ENCODE assay signal across 29 mouse cellular contexts in genomic region chr15:32061573-32061972, GRCm38 (mm10).
DNase-seq lines count a peak whose midpoint lies in the region; ATAC-seq and TF ChIP-seq lines count a peak whose summit lies in the region.
"Had no signal": no experiment of that assay in that cellular context is flagged by ENCODE, and none has a peak within 500 bp of the region (broad histone marks: within the 10 kb centered on the region; RNA-seq: fewer than 3 reads in every experiment).

No protein-coding gene starts in this region.

- no peaks in the 10 kb centered on the region for H3K9me3 ChIP-seq in forebrain, postnatal 0 days (ENCODE audit: low read length)
- H3K9me3 ChIP-seq in forebrain, embryonic 14.5 days (replicated peaks; ENCODE audit: control insufficient read depth, low read length) = no peaks in the 10 kb centered on the region
- no peaks in the 10 kb centered on the region for H3K9me3 ChIP-seq in hindbrain, postnatal 0 days (ENCODE audit: low read length)
- no peaks in the 10 kb centered on the region for H3K9me3 ChIP-seq in hindbrain, embryonic 14.5 days (ENCODE audit: control insufficient read depth, low read length)
- H3K9me3 ChIP-seq in midbrain, embryonic 16.5 days (replicated peaks; ENCODE audit: control insufficient read depth, low read length, poor library complexity, severe bottlenecking) = no peaks in the 10 kb centered on the region
- no peaks in the 10 kb centered on the region for H3K9me3 ChIP-seq in midbrain, embryonic 10.5 days (replicated peaks)
- H3K9me3 ChIP-seq in midbrain, postnatal 0 days (ENCODE audit: low read length) = no peaks in the 10 kb centered on the region
- H3K9me3 ChIP-seq: embryonic facial prominence, embryonic 10.5 days; embryonic facial prominence, embryonic 13.5 days; heart, embryonic 10.5 days; heart, embryonic 13.5 days; hindbrain, embryonic 12.5 days had no signal

- H3K4me2 ChIP-seq in forebrain, postnatal 0 days (ENCODE audit: low read depth) = no peak overlapping the region
- H3K4me2 ChIP-seq in forebrain, embryonic 14.5 days (ENCODE audit: low read length) = no peak overlapping the region
- H3K4me2 ChIP-seq in hindbrain, postnatal 0 days (ENCODE audit: low read depth, low read length) = no peak overlapping the region
- no peak overlapping the region for H3K4me2 ChIP-seq in hindbrain, embryonic 14.5 days (replicated peaks)
- H3K4me2 ChIP-seq in midbrain, embryonic 16.5 days (ENCODE audit: low read length) = no peak overlapping the region
- H3K4me2 ChIP-seq in midbrain, postnatal 0 days (ENCODE audit: low read depth, low read length, poor library complexity, severe bottlenecking) = no peak overlapping the region
- H3K4me2 ChIP-seq: embryonic facial prominence, embryonic 13.5 days; heart, embryonic 13.5 days; hindbrain, embryonic 12.5 days had no signal

- peak; percentile 27 for DNase-seq in forebrain, postnatal 0 days
- DNase-seq in forebrain, embryonic 14.5 days (ENCODE audit: low spot score) = no peak
- DNase-seq in hindbrain, postnatal 0 days (ENCODE audit: low spot score) = no peak
- DNase-seq in hindbrain, embryonic 14.5 days (ENCODE audit: low spot score) = no peak
- no peak for DNase-seq in midbrain, embryonic 10.5 days (ENCODE audit: low spot score)
- peak; percentile 23 for DNase-seq in midbrain, postnatal 0 days (ENCODE audit: low spot score)
- no peak for DNase-seq in urinary bladder, adult 18-20 months (ENCODE audit: low spot score in 2 of 2)
- DNase-seq: adrenal gland, adult 2 months; adrenal gland, postnatal 14 days; cerebellum, adult 11-12 months; cerebellum, adult 8-10 months; cerebellum, postnatal 10 days; cerebellum, postnatal 36 days; embryo, embryonic 11 days; gastrocnemius, postnatal 10 days; gastrocnemius, postnatal 36 days; heart, adult 2 months; heart, postnatal 14 days; heart, postnatal 4 days had no signal

- H3K4me1 ChIP-seq in forebrain, postnatal 0 days (ENCODE audit: insufficient read depth) = no peaks in the 10 kb centered on the region
- no peaks in the 10 kb centered on the region for H3K4me1 ChIP-seq in forebrain, embryonic 14.5 days (ENCODE audit: control insufficient read depth, insufficient read depth, low read length)
- H3K4me1 ChIP-seq in hindbrain, postnatal 0 days (ENCODE audit: insufficient read depth, low read length) = no peaks in the 10 kb centered on the region
- H3K4me1 ChIP-seq in hindbrain, embryonic 14.5 days (replicated peaks; ENCODE audit: control insufficient read depth, insufficient read depth, low read length) = no peaks in the 10 kb centered on the region
- no peaks in the 10 kb centered on the region for H3K4me1 ChIP-seq in midbrain, embryonic 16.5 days (ENCODE audit: control insufficient read depth, insufficient read depth, low read length)
- H3K4me1 ChIP-seq in midbrain, embryonic 10.5 days = no peaks in the 10 kb centered on the region
- no peaks in the 10 kb centered on the region for H3K4me1 ChIP-seq in midbrain, postnatal 0 days (ENCODE audit: insufficient read depth, low read length)
- H3K4me1 ChIP-seq: embryonic facial prominence, embryonic 13.5 days; heart, embryonic 10.5 days; heart, embryonic 13.5 days; hindbrain, embryonic 12.5 days had no signal

- TF ChIP-seq CTCF in forebrain, postnatal 0 days (IDR thresholded peaks at IDR 0.05; ENCODE audit: low read depth) = no peak
- no peak for TF ChIP-seq CTCF in hindbrain, postnatal 0 days (IDR thresholded peaks at IDR 0.05; ENCODE audit: low read depth)
- TF ChIP-seq CTCF in midbrain, postnatal 0 days (IDR thresholded peaks at IDR 0.05) = no peak

- no peak overlapping the region for H3K27ac ChIP-seq in forebrain, postnatal 0 days (ENCODE audit: low read depth, low read length)
- no peak overlapping the region for H3K27ac ChIP-seq in forebrain, embryonic 14.5 days (ENCODE audit: low read depth, low read length)
- H3K27ac ChIP-seq in hindbrain, postnatal 0 days = no peak overlapping the region
- no peak overlapping the region for H3K27ac ChIP-seq in hindbrain, embryonic 14.5 days
- H3K27ac ChIP-seq in midbrain, embryonic 16.5 days (ENCODE audit: low read length) = no peak overlapping the region
- H3K27ac ChIP-seq in midbrain, embryonic 10.5 days (replicated peaks) = no peak overlapping the region
- no peak overlapping the region for H3K27ac ChIP-seq in midbrain, postnatal 0 days (ENCODE audit: low read depth, low read length)
- H3K27ac ChIP-seq: embryonic facial prominence, embryonic 10.5 days; embryonic facial prominence, embryonic 13.5 days; heart, adult 2 months; heart, embryonic 10.5 days; heart, embryonic 13.5 days; hindbrain, embryonic 12.5 days had no signal

- WGBS in forebrain, postnatal 0 days = 64% methylated on average over 4 of the region's 4 CpGs
- 77% methylated on average over 4 of the region's 4 CpGs for WGBS in forebrain, embryonic 14.5 days
- WGBS in hindbrain, postnatal 0 days = 59% methylated on average over 4 of the region's 4 CpGs
- 67% methylated on average over 4 of the region's 4 CpGs for WGBS in hindbrain, embryonic 14.5 days
- 64% methylated on average over 4 of the region's 4 CpGs for WGBS in midbrain, embryonic 16.5 days
- WGBS in midbrain, embryonic 10.5 days = 77% methylated on average over 4 of the region's 4 CpGs
- WGBS in midbrain, postnatal 0 days = 57% methylated on average over 4 of the region's 4 CpGs

- no peaks in the 10 kb centered on the region for H3K27me3 ChIP-seq in forebrain, postnatal 0 days (ENCODE audit: insufficient read depth, low read length)
- no peaks in the 10 kb centered on the region for H3K27me3 ChIP-seq in forebrain, embryonic 14.5 days (replicated peaks; ENCODE audit: control insufficient read depth, insufficient read depth, low read length)
- H3K27me3 ChIP-seq in hindbrain, postnatal 0 days (ENCODE audit: insufficient read depth, low read length) = no peaks in the 10 kb centered on the region
- no peaks in the 10 kb centered on the region for H3K27me3 ChIP-seq in hindbrain, embryonic 14.5 days (ENCODE audit: control insufficient read depth, insufficient read depth, low read length)
- H3K27me3 ChIP-seq in midbrain, embryonic 16.5 days (ENCODE audit: control insufficient read depth, insufficient read depth, low read depth, low read length) = no peaks in the 10 kb centered on the region
- no peaks in the 10 kb centered on the region for H3K27me3 ChIP-seq in midbrain, embryonic 10.5 days (ENCODE audit: low read depth, poor library complexity, severe bottlenecking)
- H3K27me3 ChIP-seq in midbrain, postnatal 0 days (ENCODE audit: insufficient read depth, low read length) = no peaks in the 10 kb centered on the region
- H3K27me3 ChIP-seq: embryonic facial prominence, embryonic 13.5 days; heart, embryonic 13.5 days; hindbrain, embryonic 12.5 days had no signal

- ATAC-seq in forebrain, postnatal 0 days = peak; percentile 69; the same call in 1 of the 2 replicates
- ATAC-seq in forebrain, embryonic 14.5 days = no peak
- ATAC-seq in hindbrain, postnatal 0 days = 0 out of 2 replicates have a peak, but pooled peaks have one; percentile 32
- no peak for ATAC-seq in hindbrain, embryonic 14.5 days (ENCODE audit: low FRiP score)
- ATAC-seq in midbrain, embryonic 16.5 days = peak; percentile 77
- ATAC-seq in midbrain, postnatal 0 days (ENCODE audit: low FRiP score) = peak; percentile 73; the same call in 1 of the 2 replicates
- ATAC-seq: CD4-positive, CD25-positive, alpha-beta regulatory T cell, adult 4 months; inflammation-experienced regulatory T-cells, adult 6 months; intestine, embryonic 16.5 days had no signal

- no peak overlapping the region for H3K4me3 ChIP-seq in forebrain, postnatal 0 days (ENCODE audit: low read depth, low read length)
- H3K4me3 ChIP-seq in forebrain, embryonic 14.5 days (ENCODE audit: low read depth, low read length) = no peak overlapping the region
- no peak overlapping the region for H3K4me3 ChIP-seq in hindbrain, postnatal 0 days (ENCODE audit: low read length)
- no peak overlapping the region for H3K4me3 ChIP-seq in hindbrain, embryonic 14.5 days (replicated peaks; ENCODE audit: low read length)
- H3K4me3 ChIP-seq in midbrain, embryonic 16.5 days (ENCODE audit: low read depth, low read length) = no peak overlapping the region
- H3K4me3 ChIP-seq in midbrain, embryonic 10.5 days = no peak overlapping the region
- no peak overlapping the region for H3K4me3 ChIP-seq in midbrain, postnatal 0 days (ENCODE audit: low read depth, low read length)
- H3K4me3 ChIP-seq: embryonic facial prominence, embryonic 10.5 days; embryonic facial prominence, embryonic 13.5 days; erythroblast, embryonic 14.5 days; heart, adult 2 months; heart, embryonic 10.5 days; heart, embryonic 13.5 days; hindbrain, embryonic 12.5 days had no signal

- no peaks in the 10 kb centered on the region for H3K36me3 ChIP-seq in forebrain, postnatal 0 days (ENCODE audit: insufficient read depth)
- H3K36me3 ChIP-seq in forebrain, embryonic 14.5 days (ENCODE audit: control insufficient read depth, insufficient read depth, low read length) = no peaks in the 10 kb centered on the region
- no peaks in the 10 kb centered on the region for H3K36me3 ChIP-seq in hindbrain, postnatal 0 days (ENCODE audit: insufficient read depth, low read length)
- H3K36me3 ChIP-seq in hindbrain, embryonic 14.5 days (replicated peaks; ENCODE audit: control insufficient read depth, insufficient read depth) = no peaks in the 10 kb centered on the region
- H3K36me3 ChIP-seq in midbrain, embryonic 16.5 days (ENCODE audit: control insufficient read depth, insufficient read depth, low read length) = no peaks in the 10 kb centered on the region
- no peaks in the 10 kb centered on the region for H3K36me3 ChIP-seq in midbrain, embryonic 10.5 days
- no peaks in the 10 kb centered on the region for H3K36me3 ChIP-seq in midbrain, postnatal 0 days (ENCODE audit: insufficient read depth, low read length)
- H3K36me3 ChIP-seq: embryonic facial prominence, embryonic 10.5 days; embryonic facial prominence, embryonic 13.5 days; heart, embryonic 10.5 days; heart, embryonic 13.5 days; hindbrain, embryonic 12.5 days had no signal

- H3K9ac ChIP-seq in forebrain, postnatal 0 days = no peak overlapping the region
- no peak overlapping the region for H3K9ac ChIP-seq in forebrain, embryonic 14.5 days (ENCODE audit: low read length)
- no peak overlapping the region for H3K9ac ChIP-seq in hindbrain, postnatal 0 days (replicated peaks; ENCODE audit: low read length)
- H3K9ac ChIP-seq in hindbrain, embryonic 14.5 days = no peak overlapping the region
- no peak overlapping the region for H3K9ac ChIP-seq in midbrain, embryonic 16.5 days (ENCODE audit: low read depth, low read length)
- H3K9ac ChIP-seq in midbrain, postnatal 0 days (replicated peaks; ENCODE audit: low read length, poor library complexity, severe bottlenecking) = no peak overlapping the region
- H3K9ac ChIP-seq: embryonic facial prominence, embryonic 13.5 days; heart, embryonic 13.5 days; hindbrain, embryonic 12.5 days had no signal

Comparison
In these comparisons a context has a peak if more than half of its experiments do, and no peak if none do; other contexts are left out.
1. ATAC-seq: peak in forebrain, postnatal 0 days (single experiment), hindbrain, postnatal 0 days (single experiment), midbrain, embryonic 16.5 days (single experiment) and midbrain, postnatal 0 days (single experiment); none in forebrain, embryonic 14.5 days (single experiment) and hindbrain, embryonic 14.5 days (single experiment).
2. DNase-seq: peak in forebrain, postnatal 0 days (single experiment) and midbrain, postnatal 0 days (single experiment); none in forebrain, embryonic 14.5 days (single experiment), hindbrain, postnatal 0 days (single experiment), hindbrain, embryonic 14.5 days (single experiment), midbrain, embryonic 10.5 days (single experiment) and urinary bladder, adult 18-20 months (0 of 2).